Comparison of ENCODE assay signal across 8 mouse cellular contexts in the genomic region with DNA sequence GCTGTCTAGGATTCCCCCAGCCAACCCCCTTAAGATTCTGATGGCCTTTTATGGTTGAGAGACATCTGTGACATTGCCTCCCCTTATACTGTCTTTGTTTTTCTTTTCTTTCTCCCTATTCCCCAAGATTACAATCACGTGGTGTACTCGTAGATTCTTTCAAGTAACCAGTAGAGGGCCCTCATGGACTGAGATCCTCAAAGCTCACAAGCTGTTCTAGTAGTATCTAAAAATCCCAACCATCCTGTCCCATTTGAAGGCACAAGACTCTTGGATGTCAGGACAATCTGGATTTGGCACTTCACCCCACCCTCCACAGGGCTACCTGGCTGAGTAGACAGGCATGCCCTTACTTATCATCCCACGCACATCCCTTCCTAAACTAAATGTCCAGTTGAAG. TPM values are rescaled to one million over a fixed set of nuclear protein-coding genes. Genes with fewer than 3 reads are reported as not detected.
DNase-seq lines count a peak whose midpoint lies in the region; ATAC-seq and TF ChIP-seq lines count a peak whose summit lies in the region.

No protein-coding gene starts in this region.

- H3K9me3 ChIP-seq in embryonic facial prominence, embryonic 11.5 days (replicated peaks; ENCODE audit: control insufficient read depth, low read length), result no peaks in the 10 kb centered on the region
- no peaks in the 10 kb centered on the region for H3K9me3 ChIP-seq in embryonic facial prominence, embryonic 10.5 days
- no peaks in the 10 kb centered on the region for H3K9me3 ChIP-seq in lung, embryonic 16.5 days (ENCODE audit: control insufficient read depth, low read length)

- H3K27ac ChIP-seq in embryonic facial prominence, embryonic 11.5 days (replicated peaks; ENCODE audit: low read depth, low read length), result no peak overlapping the region
- no peak overlapping the region for H3K27ac ChIP-seq in embryonic facial prominence, embryonic 10.5 days (replicated peaks)
- no peak overlapping the region for H3K27ac ChIP-seq in lung, embryonic 16.5 days (ENCODE audit: low read length)

- H3K4me2 ChIP-seq in embryonic facial prominence, embryonic 11.5 days (ENCODE audit: low read depth, low read length), result no peak overlapping the region
- no peak overlapping the region for H3K4me2 ChIP-seq in lung, embryonic 16.5 days (ENCODE audit: low read depth, low read length)
- no peak overlapping the region for H3K4me2 ChIP-seq in myocyte (ENCODE audit: low read depth)

- no peak overlapping the region for H3K4me3 ChIP-seq in embryonic facial prominence, embryonic 11.5 days (ENCODE audit: low read depth, low read length)
- no peak overlapping the region for H3K4me3 ChIP-seq in embryonic facial prominence, embryonic 10.5 days
- no peak overlapping the region for H3K4me3 ChIP-seq in lung, embryonic 16.5 days (ENCODE audit: low read length)
- no peak overlapping the region for H3K4me3 ChIP-seq in myocyte

- H3K9ac ChIP-seq in embryonic facial prominence, embryonic 11.5 days (replicated peaks; ENCODE audit: low read length), result no peak overlapping the region
- H3K9ac ChIP-seq in lung, embryonic 16.5 days (ENCODE audit: low read length), result no peak overlapping the region

- DNase-seq in embryonic facial prominence, embryonic 11.5 days (ENCODE audit: low spot score), result peak; percentile 78
- DNase-seq in embryonic facial prominence, embryonic 10.5 days (ENCODE audit: low spot score), result no peak
- no peak for DNase-seq in lung, postnatal 14 days
- peak; percentile 79 for DNase-seq in embryo, embryonic 11 days
- no peak for DNase-seq in gastrocnemius, adult 18-20 months (ENCODE audit: low spot score)
- no peak for DNase-seq in heart, adult 9 months (ENCODE audit: low spot score in 2 of 2)

- no peaks in the 10 kb centered on the region for H3K27me3 ChIP-seq in embryonic facial prominence, embryonic 11.5 days (ENCODE audit: control insufficient read depth, insufficient read depth, low read length)
- H3K27me3 ChIP-seq in embryonic facial prominence, embryonic 10.5 days (replicated peaks; ENCODE audit: low read depth, poor library complexity, severe bottlenecking), result no peaks in the 10 kb centered on the region
- H3K27me3 ChIP-seq in lung, embryonic 16.5 days (ENCODE audit: control insufficient read depth, insufficient read depth, low read depth, low read length), result no peaks in the 10 kb centered on the region
- H3K27me3 ChIP-seq in myocyte (ENCODE audit: control insufficient read depth, insufficient read depth, insufficient read length), result no peaks in the 10 kb centered on the region

- no peak overlapping the region for H3ac ChIP-seq in myocyte (ENCODE audit: control insufficient read depth, insufficient read length)

- TF ChIP-seq POLR2A in myocyte (IDR thresholded peaks at IDR 0.05; ENCODE audit: insufficient read length, low read depth), result no peak

- H3K4me1 ChIP-seq in embryonic facial prominence, embryonic 11.5 days (ENCODE audit: control insufficient read depth, insufficient read depth, low read length), result no peaks in the 10 kb centered on the region
- H3K4me1 ChIP-seq in embryonic facial prominence, embryonic 10.5 days, result peaks cover 7% of the 10 kb centered on the region
- peaks cover 8% of the 10 kb centered on the region for H3K4me1 ChIP-seq in lung, embryonic 16.5 days (replicated peaks; ENCODE audit: control insufficient read depth, insufficient read depth, low read length)

- WGBS in embryonic facial prominence, embryonic 11.5 days, result 30% methylated on average over 3 of the region's 3 CpGs
- 29% methylated on average over 3 of the region's 3 CpGs for WGBS in embryonic facial prominence, embryonic 10.5 days
- WGBS in lung, embryonic 16.5 days, result 31% methylated on average over 3 of the region's 3 CpGs

- H3K79me2 ChIP-seq in myocyte (ENCODE audit: control insufficient read depth, insufficient read depth), result no peaks in the 10 kb centered on the region

- no peaks in the 10 kb centered on the region for H3K36me3 ChIP-seq in embryonic facial prominence, embryonic 11.5 days (replicated peaks; ENCODE audit: control insufficient read depth, insufficient read depth, low read depth, low read length)
- H3K36me3 ChIP-seq in embryonic facial prominence, embryonic 10.5 days (replicated peaks), result no peaks in the 10 kb centered on the region
- H3K36me3 ChIP-seq in lung, embryonic 16.5 days (ENCODE audit: control insufficient read depth, insufficient read depth, low read length), result no peaks in the 10 kb centered on the region
- no peaks in the 10 kb centered on the region for H3K36me3 ChIP-seq in myocyte (ENCODE audit: control insufficient read depth, insufficient read depth)

- ATAC-seq in embryonic facial prominence, embryonic 11.5 days (replicated peaks; ENCODE audit: insufficient number of reproducible peaks, low FRiP score, low TSS enrichment, low read depth), result no peak
- peak; percentile 41; the same call in 1 of the 2 replicates for ATAC-seq in lung, embryonic 16.5 days (ENCODE audit: low read depth)

TF ChIP-seq in myocyte, 11 proteins besides CTCF, POLR2A, EP300 and RAD21:
- no peak for TF ChIP-seq TCF3 (IDR thresholded peaks at IDR 0.05; ENCODE audit: insufficient read length, low read depth)
- TF ChIP-seq MAX (IDR thresholded peaks at IDR 0.05; ENCODE audit: low read depth), result no peak
- no peak for TF ChIP-seq REST (IDR thresholded peaks at IDR 0.05; ENCODE audit: insufficient read depth, insufficient read length)
- TF ChIP-seq USF1 (IDR thresholded peaks at IDR 0.05; ENCODE audit: low read depth), result peak; percentile 94
- no peak for TF ChIP-seq SRF (IDR thresholded peaks at IDR 0.05; ENCODE audit: control insufficient read depth, insufficient read length, low read depth)
- no peak for TF ChIP-seq POLR2AphosphoS2 (IDR thresholded peaks at IDR 0.05; ENCODE audit: insufficient read length, low read depth)
- TF ChIP-seq CEBPB (IDR thresholded peaks at IDR 0.05; ENCODE audit: insufficient read depth, poor library complexity, severe bottlenecking), result no peak
- TF ChIP-seq TCF12 (IDR thresholded peaks at IDR 0.05; ENCODE audit: insufficient read depth, poor library complexity, severe bottlenecking), result no peak

RNA-seq across cellular contexts. Expression of gene Rrp1b, which starts 8.2 kb away (rescaled TPM):
- polyA plus RNA-seq in embryonic facial prominence, embryonic 11.5 days (2014; fragmentation: Nextera tagmentation; extraction: Ambion mirVana), result 64.3 and 65.1 TPM in 2 replicates
- polyA plus RNA-seq in embryonic facial prominence, embryonic 10.5 days (2016; fragmentation: Nextera tagmentation; extraction: Ambion mirVana), result 109 and 122 TPM in 2 replicates
- polyA plus RNA-seq in lung, embryonic 16.5 days (2015; fragmentation: Nextera tagmentation; extraction: Ambion mirVana), result 53.4 and 58.5 TPM in 2 replicates
- polyA plus RNA-seq in myocyte (2012; fragmentation: generic; extraction: Trizol), result 13.1 TPM
- 1 to 10 TPM; 5.9 to 8.4 TPM for total RNA-seq in gastrocnemius, adult 18-20 months (2021)

RNA-seq across cellular contexts. Expression of gene Hsf2bp, which starts 8.5 kb away (rescaled TPM):
- polyA plus RNA-seq in embryonic facial prominence, embryonic 11.5 days (2014; fragmentation: Nextera tagmentation; extraction: Ambion mirVana), result 0.32 and 0.59 TPM in 2 replicates
- polyA plus RNA-seq in embryonic facial prominence, embryonic 10.5 days (2016; fragmentation: Nextera tagmentation; extraction: Ambion mirVana), result 0.44 and 0.54 TPM in 2 replicates
- polyA plus RNA-seq in lung, embryonic 16.5 days (2015; fragmentation: Nextera tagmentation; extraction: Ambion mirVana), result 0.57 and 0.87 TPM in 2 replicates
- 4.9 TPM for polyA plus RNA-seq in myocyte (2012; fragmentation: generic; extraction: Trizol)
- total RNA-seq in gastrocnemius, adult 18-20 months (2021), result under 1 TPM; 0.55 to 0.57 TPM

Comparison
In these comparisons a context has a peak if more than half of its experiments do, and no peak if none do; other contexts are left out.
1. DNase-seq: peak in embryonic facial prominence, embryonic 11.5 days (single experiment) and embryo, embryonic 11 days (single experiment); none in embryonic facial prominence, embryonic 10.5 days (single experiment), lung, postnatal 14 days (single experiment), gastrocnemius, adult 18-20 months (single experiment) and heart, adult 9 months (0 of 2).